Mouse (Mus musculus) hindbrain, embryonic 16.5 days (tissue): Measurements from ENCODE around the gene Nudt5. TPM values are rescaled to one million over a fixed set of nuclear protein-coding genes. Genes with fewer than 3 reads are reported as not detected.
"Not testable (repeated sequence)": the region's sequence is repeated elsewhere in the genome, so short reads cannot be mapped to it uniquely, and the experiment has no call there.

Source experiments
- ATAC-seq: fragments of 200-750 bp; cut with Nextera tagmentation; 2 replicates; pipeline ENCODE4 v1.8.0; 2017; ENCODE audit warnings: moderate TSS enrichment, moderate library complexity
- H3K27ac ChIP-seq: fragments of 300-500 bp; sonication (generic); 2 replicates; pipeline ENCODE4 v1.5.1; 2014; ENCODE audit warnings: low read depth, mild to moderate bottlenecking, control low read depth, low read length, moderate library complexity
- H3K27me3 ChIP-seq: fragments of 300-500 bp; sonication (generic); replicated peaks from 2 replicates; pipeline ENCODE4 v1.6.1; 2014; ENCODE audit warnings: low read length; ENCODE audit not compliant: control insufficient read depth, insufficient read depth
- H3K36me3 ChIP-seq: fragments of 300-500 bp; sonication (generic); 2 replicates; pipeline ENCODE4 v1.6.1; 2014; ENCODE audit warnings: mild to moderate bottlenecking, low read length, moderate library complexity, mixed read lengths; ENCODE audit not compliant: control insufficient read depth, insufficient read depth
- H3K4me1 ChIP-seq: fragments of 300-500 bp; sonication (generic); 2 replicates; pipeline ENCODE4 v1.6.1; 2014; ENCODE audit warnings: low read depth, low read length; ENCODE audit not compliant: control insufficient read depth, insufficient read depth
- H3K4me2 ChIP-seq: fragments of 300-500 bp; sonication (generic); 2 replicates; pipeline ENCODE4 v1.6.1; 2014; ENCODE audit warnings: mild to moderate bottlenecking, low read length, control low read depth, moderate library complexity
- H3K4me3 ChIP-seq: fragments of 300-500 bp; sonication (generic); 2 replicates; pipeline ENCODE4 v1.5.1; 2014; ENCODE audit warnings: mild to moderate bottlenecking, low read length, control low read depth, moderate library complexity
- H3K9ac ChIP-seq: fragments of 300-500 bp; sonication (generic); 2 replicates; pipeline ENCODE4 v1.6.1; 2014; ENCODE audit warnings: low read depth, mild to moderate bottlenecking, control low read depth, low read length, moderate library complexity
- H3K9me3 ChIP-seq: fragments of 300-500 bp; sonication (generic); 2 replicates; pipeline ENCODE4 v1.6.1; 2014; ENCODE audit warnings: mild to moderate bottlenecking, low read length, moderate library complexity; ENCODE audit not compliant: control insufficient read depth
- WGBS: fragments of 180-500 bp; shearing (Covaris S2); extraction: QIAGEN DNeasy Blood & Tissue Kit; methylation state at CpG from one replicate; pipeline ENCODE4 v1.1.7; 2014; 5-methylcytosine and 5-hydroxymethylcytosine counted together
- polyA plus RNA-seq: library from polyadenylated mRNA; unstranded; fragments of >200 nt; fragmentation: Nextera tagmentation; extraction: Ambion mirVana; gene quantifications from 2 replicates; pipeline ENCODE4 v1.2.1, GENCODE M21; 2015

The Nudt5 gene
- 26.4 and 26.6 TPM in 2 replicates for polyA plus RNA-seq

DNA sequence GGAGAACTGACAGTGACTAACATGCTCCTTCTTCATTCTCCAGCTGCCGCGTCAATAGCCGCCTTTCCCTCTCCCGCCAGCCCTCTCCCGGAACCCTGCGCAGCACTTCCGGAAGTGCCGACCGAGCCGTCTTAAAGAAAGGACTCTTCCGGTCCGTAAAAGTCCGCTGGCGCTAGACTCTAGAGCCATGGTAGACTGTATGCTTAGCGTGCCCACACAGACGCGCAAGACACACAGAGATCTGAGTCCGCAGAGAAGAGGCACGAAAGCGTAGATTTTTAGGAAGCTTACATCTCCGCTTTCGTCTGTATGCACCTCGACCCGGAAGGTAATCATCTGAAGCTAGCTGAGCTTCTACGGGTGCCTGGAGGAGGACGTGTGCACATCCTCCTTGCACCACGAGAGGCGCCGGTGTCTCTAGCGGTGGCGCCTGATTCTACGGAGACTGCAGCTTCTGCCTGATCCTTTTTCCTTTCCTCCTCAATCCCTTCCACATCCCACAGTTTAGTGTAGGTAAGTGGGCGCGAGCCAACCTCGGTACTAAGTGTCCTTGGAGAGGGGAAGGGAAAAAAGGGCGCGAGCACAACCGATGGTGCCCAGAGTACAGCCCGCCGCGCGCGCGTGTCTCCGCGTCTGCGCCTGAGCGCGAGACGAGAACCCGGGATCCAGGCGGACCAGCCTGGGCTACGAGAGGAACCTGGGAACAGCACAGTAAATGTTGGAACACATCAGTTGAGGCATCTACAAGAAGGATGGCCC, at the start of gene Nudt5, which contains the start of gene Cdc123:
TSS of gene Nudt5 (plus strand) at position 147 of the 759 bp plus-strand sequence.
TSS of gene Cdc123 (minus strand) at position 292 of the 759 bp plus-strand sequence.
- Histone ChIP-seq H3K27ac (peak within 1 kb of the TSS; percentile 93), H3K4me2 (peak within 1 kb of the TSS; percentile 80), H3K27me3 (no peaks in the 10 kb centered on the region), H3K4me1 (peaks cover 10% of the 10 kb centered on the region), H3K36me3 (peaks cover 14% of the 10 kb centered on the region), H3K9ac (peak within 1 kb of the TSS; percentile 85), H3K4me3 (peak within 1 kb of the TSS; percentile 82), H3K9me3 (no peaks in the 10 kb centered on the region)
- under 1% methylated on average over 53 of the region's 53 CpGs for WGBS
- peak; percentile 98 for ATAC-seq

DNA sequence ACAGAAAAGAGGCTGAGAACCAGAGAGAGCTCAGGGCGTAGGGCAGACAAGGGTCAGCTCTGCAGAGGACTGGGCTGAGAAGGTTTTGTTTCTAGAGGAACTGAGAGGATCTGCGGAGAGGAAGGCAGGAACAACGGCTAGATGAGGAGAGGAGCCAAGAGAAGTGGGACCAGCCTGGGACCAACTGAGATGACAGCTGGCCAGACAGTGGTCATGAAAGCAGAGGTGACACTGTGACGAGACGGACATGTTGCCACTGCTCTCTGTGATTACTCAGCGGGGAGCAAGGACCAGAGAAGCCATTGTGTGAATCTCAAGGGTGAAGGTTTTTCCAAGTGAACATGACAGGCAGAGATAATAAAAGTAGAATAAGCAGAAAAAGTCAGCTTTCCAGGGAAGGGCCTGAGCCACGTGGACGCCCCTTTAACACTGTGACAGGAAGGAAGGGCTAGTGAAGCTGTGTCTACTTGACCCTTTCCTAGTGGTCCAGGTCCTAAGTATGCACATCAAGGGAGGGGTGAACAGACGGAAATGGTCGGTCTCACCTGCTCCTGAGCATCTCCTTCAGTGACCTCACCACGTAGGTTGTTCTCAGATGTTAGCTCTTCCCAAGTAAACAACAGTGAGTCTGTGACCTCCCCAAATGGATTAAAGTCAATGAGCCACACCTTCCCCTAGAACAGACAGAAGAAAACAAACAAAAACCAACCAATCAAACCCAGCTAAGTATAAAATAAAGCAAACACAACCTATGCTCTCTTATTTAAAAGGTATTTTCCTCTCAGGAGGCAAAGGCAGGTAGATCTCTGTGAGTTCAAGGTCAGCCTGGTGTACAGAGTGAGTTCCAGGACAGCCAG, 46.8 kb upstream of the Nudt5 start:
- no peak overlapping the region for H3K4me2 ChIP-seq
- ATAC-seq: no peak
- WGBS: 93% methylated on average over 11 of the region's 11 CpGs
- H3K9ac ChIP-seq: no peak overlapping the region
- H3K4me3 ChIP-seq: no peak overlapping the region
- H3K36me3 ChIP-seq: peaks cover 36% of the 10 kb centered on the region
- H3K4me1 ChIP-seq: no peaks in the 10 kb centered on the region
- H3K27ac ChIP-seq: no peak overlapping the region
- no peaks in the 10 kb centered on the region for H3K27me3 ChIP-seq
- no peaks in the 10 kb centered on the region for H3K9me3 ChIP-seq

DNA sequence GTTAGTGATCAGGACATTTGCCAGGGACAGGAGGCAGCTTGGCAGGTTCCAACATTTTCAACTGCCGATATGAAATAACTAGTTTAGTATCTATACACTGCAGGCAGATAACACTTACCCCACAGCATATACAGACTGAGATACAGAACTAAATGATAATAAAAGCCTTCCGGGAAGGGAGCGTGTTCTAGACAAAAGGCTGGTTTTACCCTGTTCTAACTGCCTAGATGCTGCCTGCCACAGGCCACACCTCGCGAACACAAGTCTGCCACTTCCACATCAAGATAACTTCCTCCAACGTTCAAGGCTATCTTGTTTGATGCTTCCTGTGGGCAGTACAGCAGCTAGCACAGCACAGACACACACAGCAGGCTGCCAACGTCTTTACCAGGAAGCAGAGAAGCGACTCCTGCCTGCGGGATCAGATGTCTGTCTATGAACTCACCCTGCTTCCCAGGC, 43.6 kb upstream of the Nudt5 start:
- Histone ChIP-seq H3K4me3 (no peak overlapping the region), H3K9ac (no peak overlapping the region), H3K9me3 (no peaks in the 10 kb centered on the region), H3K27me3 (no peaks in the 10 kb centered on the region), H3K36me3 (peaks cover 24% of the 10 kb centered on the region), H3K4me2 (no peak overlapping the region), H3K4me1 (no peaks in the 10 kb centered on the region), H3K27ac (no peak overlapping the region)
- ATAC-seq: no peak
- WGBS: 84% methylated on average over 9 of the region's 9 CpGs

DNA sequence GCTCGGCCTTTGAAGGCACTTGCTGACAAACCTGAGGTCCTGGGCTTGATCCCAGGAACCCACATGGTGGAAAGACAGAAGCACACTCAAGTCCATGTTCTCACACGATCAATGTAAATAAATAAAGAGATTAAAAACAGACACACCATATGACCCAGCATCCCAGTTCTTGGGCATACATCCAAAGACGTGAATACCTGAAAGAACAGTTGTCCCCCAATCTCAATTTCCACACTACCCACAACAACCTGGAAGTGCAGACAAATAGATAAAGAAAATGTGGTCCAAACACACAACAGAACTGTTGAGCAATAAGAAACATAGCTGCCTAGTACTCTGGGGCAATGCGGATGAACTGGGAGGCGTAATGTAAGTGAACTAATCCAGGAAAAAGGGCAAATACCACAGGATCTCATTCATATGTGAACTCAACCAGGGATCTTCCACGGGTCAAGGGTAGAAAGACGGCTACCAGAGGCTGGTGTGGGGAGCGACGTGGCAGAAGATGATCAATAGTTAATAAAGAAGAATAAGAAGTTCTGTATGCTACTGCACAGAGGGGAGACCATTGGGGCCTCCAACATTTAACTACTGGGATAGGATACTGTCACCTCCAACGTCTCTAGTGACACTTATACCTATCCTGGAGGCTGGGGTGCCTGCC, 42.8 kb upstream of the Nudt5 start:
- Histone ChIP-seq H3K36me3 (peaks cover 25% of the 10 kb centered on the region), H3K27me3 (no peaks in the 10 kb centered on the region), H3K9me3 (no peaks in the 10 kb centered on the region), H3K4me2 (no peak overlapping the region), H3K9ac (no peak overlapping the region), H3K4me1 (no peaks in the 10 kb centered on the region), H3K27ac (no peak overlapping the region), H3K4me3 (no peak overlapping the region)
- no peak for ATAC-seq
- WGBS: 94% methylated on average over 10 of the region's 10 CpGs

DNA sequence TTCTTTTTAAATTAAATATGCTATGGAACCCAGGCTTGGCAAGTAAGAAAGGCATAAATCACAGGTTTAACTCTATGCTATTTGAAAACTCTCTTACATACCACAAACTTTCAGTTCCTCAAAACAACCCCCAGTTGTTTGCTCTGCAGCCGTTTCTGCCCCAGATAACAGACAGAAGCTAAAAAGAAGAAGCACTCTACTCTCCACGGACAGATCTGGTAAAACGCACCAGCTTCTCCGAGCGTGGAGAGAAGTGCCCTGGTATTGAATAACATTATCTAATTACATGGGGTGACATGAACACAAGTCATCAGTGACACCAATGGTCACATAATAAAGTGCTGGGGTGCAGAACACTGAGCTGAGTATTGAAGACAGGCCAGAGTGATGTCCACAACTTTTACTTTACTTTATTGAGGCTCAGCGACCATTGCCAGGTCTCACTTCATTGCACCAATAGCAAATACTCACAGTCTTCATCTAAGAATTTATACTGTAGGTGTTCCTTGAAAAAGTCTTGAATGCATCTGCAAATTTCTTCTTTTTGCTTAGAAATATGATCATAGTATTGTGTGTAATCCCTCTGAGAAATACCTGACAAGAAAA, 40.3 kb upstream of the Nudt5 start:
- H3K4me2 ChIP-seq: no peak overlapping the region
- H3K4me3 ChIP-seq: no peak overlapping the region
- H3K4me1 ChIP-seq: no peaks in the 10 kb centered on the region
- H3K9ac ChIP-seq: no peak overlapping the region
- peaks cover 29% of the 10 kb centered on the region for H3K36me3 ChIP-seq
- no peak overlapping the region for H3K27ac ChIP-seq
- no peaks in the 10 kb centered on the region for H3K9me3 ChIP-seq
- no peaks in the 10 kb centered on the region for H3K27me3 ChIP-seq
- WGBS: 94% methylated on average over 6 of the region's 6 CpGs
- no peak for ATAC-seq

DNA sequence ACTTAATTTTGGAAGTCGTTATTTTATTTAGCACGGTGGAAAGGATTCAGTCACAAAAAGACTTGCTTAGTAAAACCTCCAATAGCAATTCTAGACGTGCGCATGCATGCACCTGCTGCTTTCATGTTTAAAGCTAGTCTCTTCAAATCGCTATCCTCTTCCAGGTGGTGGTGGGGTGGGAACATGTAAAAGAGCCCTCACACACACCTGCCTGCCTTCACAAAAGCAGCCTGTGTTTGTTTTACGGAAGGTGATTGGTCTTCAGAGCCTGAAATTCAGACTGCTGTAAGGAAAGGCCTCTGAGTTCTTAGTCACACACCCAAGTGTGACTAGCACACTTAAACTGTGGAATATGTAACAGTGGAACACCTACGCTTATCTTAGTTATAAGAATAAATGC, 39.6 kb upstream of the Nudt5 start:
- no peak overlapping the region for H3K4me2 ChIP-seq
- H3K9me3 ChIP-seq: no peaks in the 10 kb centered on the region
- H3K27ac ChIP-seq: no peak overlapping the region
- no peak for ATAC-seq
- H3K4me1 ChIP-seq: no peaks in the 10 kb centered on the region
- WGBS: 96% methylated on average over 7 of the region's 7 CpGs
- no peaks in the 10 kb centered on the region for H3K27me3 ChIP-seq
- H3K36me3 ChIP-seq: peaks cover 28% of the 10 kb centered on the region
- H3K9ac ChIP-seq: no peak overlapping the region
- H3K4me3 ChIP-seq: no peak overlapping the region

DNA sequence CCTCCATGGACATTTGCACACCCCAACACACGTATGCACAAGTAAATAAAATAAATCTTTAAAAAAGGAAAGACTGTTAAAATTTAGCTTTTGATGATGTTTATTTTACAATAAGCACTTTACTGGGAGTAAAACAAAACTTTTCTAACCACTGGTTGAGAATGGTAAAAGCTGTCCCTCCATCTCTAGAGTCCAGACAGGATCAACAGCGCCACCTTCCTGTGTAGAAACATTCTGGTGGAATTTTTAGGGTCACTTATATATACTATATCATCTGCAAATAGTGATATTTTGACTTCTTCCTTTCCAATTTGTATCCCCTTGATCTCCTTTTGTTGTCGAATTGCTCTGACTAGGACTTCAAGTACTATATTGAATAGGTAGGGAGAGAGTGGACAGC, 38.6 kb upstream of the Nudt5 start:
- not testable (repeated sequence) for H3K4me1 ChIP-seq, H3K27me3 ChIP-seq, H3K4me2 ChIP-seq, ATAC-seq, H3K4me3 ChIP-seq, H3K9me3 ChIP-seq, H3K27ac ChIP-seq, H3K9ac ChIP-seq
- H3K36me3 ChIP-seq: peaks cover 24% of the 10 kb centered on the region
- 87% methylated on average over 3 of the region's 3 CpGs for WGBS

DNA sequence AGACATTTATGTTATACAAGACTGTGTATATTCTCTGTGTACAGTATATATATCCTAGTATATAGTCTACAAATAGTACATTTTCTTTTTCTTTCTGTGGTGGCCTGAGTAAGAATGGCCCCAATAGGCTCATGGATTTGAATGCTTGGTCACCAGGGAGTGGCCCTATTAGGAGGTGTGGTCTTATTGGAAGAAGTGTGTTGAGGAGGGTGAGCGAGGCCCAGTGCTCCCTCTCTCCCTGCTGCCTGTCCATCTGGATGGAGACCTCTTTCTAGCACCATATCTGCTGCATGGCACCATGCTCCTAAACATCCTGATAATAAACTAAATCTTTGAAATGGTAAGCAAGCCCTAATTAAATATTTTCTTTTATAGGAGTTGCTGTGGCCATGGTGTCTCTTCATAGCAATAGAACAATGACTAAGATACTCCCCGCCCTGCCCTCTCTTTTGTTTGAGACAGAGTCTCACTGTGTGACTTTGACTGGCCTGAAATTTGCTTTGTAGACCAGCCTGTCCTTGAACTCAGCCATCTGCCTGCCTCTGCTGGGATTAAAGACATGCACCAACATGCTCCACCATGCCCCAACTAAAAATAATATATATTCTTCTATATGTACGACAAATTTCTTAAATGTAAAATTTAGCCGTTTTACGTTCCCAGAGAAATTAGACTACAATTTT, 34.6 kb upstream of the Nudt5 start:
- no peak overlapping the region for H3K4me2 ChIP-seq
- ATAC-seq: no peak

More for the DNA sequence above, 34.6 kb upstream of the Nudt5 start:
- H3K27ac ChIP-seq: no peak overlapping the region
- no peak overlapping the region for H3K4me3 ChIP-seq
- H3K9ac ChIP-seq: no peak overlapping the region
- no peaks in the 10 kb centered on the region for H3K4me1 ChIP-seq
- H3K27me3 ChIP-seq: no peaks in the 10 kb centered on the region
- 92% methylated on average over 5 of the region's 5 CpGs for WGBS
- no peaks in the 10 kb centered on the region for H3K9me3 ChIP-seq
- peaks cover 21% of the 10 kb centered on the region for H3K36me3 ChIP-seq
